Mouse (Mus musculus) skeletal muscle tissue, adult 2 months (tissue): ENCODE measurements around the gene Gm26741.

Experiments used
- DNase-seq: peaks from one replicate; pipeline ENCODE4 v3.0.0-alpha.2; 2012; ENCODE audit warnings: low read depth, low spot score

Gm26741 gene

DNA sequence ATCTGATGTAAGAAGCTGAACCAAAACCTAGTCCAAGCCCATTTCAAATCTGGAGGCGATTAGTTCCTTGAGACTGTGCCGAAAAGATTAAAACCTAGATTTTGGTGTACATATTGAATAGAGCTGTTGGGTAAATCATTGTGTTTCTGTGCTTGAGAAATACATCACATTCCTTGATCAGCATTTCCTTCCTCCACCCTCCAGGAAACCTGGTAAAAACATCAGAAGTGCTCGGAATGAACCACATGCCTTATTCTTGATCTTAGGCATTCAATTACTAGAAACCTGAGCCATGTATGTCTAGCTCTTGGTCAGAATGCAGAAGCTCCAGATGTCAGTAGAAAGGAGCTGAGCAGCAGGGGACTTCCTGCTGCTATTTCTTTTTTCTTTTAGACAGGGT lies 30.9 kb downstream of the Gm26741 start:
- no peak for DNase-seq

- DNase-seq = no peak
These were observed 32.6 kb downstream of the Gm26741 start for GRCm38 (mm10) chr10:52391208-52391607.

- DNase-seq = no peak
These were observed 38.1 kb downstream of the Gm26741 start for GRCm38 (mm10) chr10:52396647-52397046.

DNA sequence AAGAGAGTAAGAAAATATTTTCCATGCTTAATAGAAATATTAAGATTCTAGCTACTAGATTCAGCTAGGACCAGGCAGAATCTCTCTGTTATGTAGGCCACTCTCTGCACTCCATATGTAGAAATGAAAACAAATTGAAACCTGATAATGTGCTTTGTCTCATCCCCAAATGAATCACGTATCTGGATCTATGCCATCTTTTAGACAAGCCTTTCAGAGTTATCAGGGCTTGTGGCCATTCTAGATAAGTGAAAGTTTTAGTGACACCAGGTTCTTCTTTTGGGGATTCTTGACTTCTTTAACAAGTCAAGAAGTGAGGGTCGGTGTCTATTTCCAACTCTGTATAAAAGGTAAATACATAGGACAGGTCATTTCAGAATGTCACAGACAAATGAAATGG lies 40.1 kb downstream of the Gm26741 start:
- DNase-seq = no peak

DNA sequence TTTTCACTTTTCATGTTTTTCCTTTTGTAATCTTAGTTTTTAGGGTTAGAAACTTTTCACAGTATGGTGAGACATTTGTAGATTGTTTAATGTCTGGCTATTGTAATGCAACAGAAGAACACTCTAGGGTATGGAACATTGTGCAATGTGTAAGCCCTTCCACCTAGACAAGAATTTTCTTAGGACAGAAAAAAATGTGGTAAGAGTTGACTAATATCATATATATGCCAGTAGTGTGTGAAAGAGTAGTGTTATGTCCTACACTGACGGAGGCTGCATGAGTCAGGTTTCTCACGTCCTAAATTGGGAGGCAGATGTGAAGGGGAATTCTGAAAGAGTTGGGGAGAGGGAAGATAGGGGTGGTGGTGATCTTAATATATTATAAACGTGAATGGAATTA lies 41.2 kb downstream of the Gm26741 start:
- no peak for DNase-seq

DNA sequence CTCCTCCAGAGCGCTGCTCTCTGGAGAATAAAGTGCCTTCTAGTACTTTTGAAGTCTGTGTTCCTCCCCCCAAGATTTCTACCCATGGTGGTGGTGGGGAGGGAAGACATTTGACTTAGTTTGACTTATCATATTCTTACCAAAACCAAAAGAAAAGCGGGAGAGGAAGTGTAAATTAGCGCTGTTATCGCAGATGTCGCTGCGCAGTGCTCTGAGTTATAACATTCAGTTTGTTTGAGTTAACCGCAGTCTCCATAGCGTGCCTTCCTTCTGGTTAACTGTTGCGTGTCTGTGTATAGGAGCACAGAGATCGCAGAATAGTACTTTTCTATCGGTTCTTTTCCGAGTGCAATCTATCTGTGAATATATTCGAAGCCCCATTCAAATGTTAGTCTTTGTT lies 46.6 kb downstream of the Gm26741 start:
- DNase-seq = no peak

DNA sequence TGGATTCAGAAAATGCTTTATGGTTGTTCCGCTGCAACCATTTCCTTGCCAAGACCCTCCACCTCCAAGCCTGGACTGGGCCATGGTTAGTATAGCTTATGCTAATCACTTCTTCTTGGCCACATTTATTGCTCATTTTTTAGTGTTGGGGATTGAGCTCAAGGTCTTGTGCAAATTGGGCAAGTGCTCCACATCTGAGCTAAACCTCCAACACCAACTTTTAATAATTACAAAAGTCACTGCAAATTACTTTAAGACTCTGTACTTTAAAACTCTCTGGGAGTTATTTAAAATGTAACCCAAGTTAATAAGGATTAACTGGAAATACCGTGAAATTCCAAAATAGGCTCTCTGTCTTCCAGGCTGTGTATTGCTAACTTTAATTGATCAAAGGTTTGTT lies 49.0 kb downstream of the Gm26741 start:
- DNase-seq = no peak
